Mouse (Mus musculus): ENCODE measurements around the gene Ino80b. TPM values are rescaled to one million over a fixed set of nuclear protein-coding genes. Genes with fewer than 3 reads are reported as not detected.

Ino80b gene
- total and polyA plus RNA-seq, 3 experiments = 14.9 to 30.4 (median 26.1) TPM

- Histone ChIP-seq H3K79me2 (replicated peaks; ENCODE audit: control insufficient read depth, extremely low read depth, insufficient read depth, poor library complexity, severe bottlenecking) (no peaks in the 10 kb centered on the region; the same call in none of the 2 replicates), H3K27ac (ENCODE audit: insufficient read depth, low read depth) (no peak overlapping the region), H3K36me3 (replicated peaks in 1 of 2; ENCODE audit: control insufficient read depth in 1 of 2, insufficient read depth in 1 of 2, low read length in 1 of 2) (peaks cover 0 to 31% of the 10 kb centered on the region in 2 experiments), H3K4me1 (ENCODE audit: control insufficient read depth in 1 of 2, insufficient read depth in 2 of 2) (peaks cover 6 to 16% of the 10 kb centered on the region in 2 experiments; a peak in 3 of 4 replicates), H3K27me3 (replicated peaks) (no peaks in the 10 kb centered on the region), H3K9ac (ENCODE audit: insufficient read depth, low read depth) (no peak overlapping the region), H3K9me3 (replicated peaks; ENCODE audit: low read length) (no peaks in the 10 kb centered on the region), H3K4me2 (ENCODE audit: insufficient read depth, low read depth, poor library complexity, severe bottlenecking) (no peak overlapping the region), H3K4me3 (replicated peaks in 1 of 3; ENCODE audit: low read depth in 2 of 3, low read length in 2 of 3, poor library complexity in 1 of 3) (no peak overlapping the region)
- dilution Hi-C loops (cut with MboI; ENCODE audit: extremely low pct_ligation_motif_present, extremely low pct_unique_long_range_greater_than_20kb, low sequenced_read_pairs) = no loop called here
- in situ Hi-C loops (cut with MboI; ENCODE audit: low pct_ligation_motif_present, low pct_unique_long_range_greater_than_20kb, low sequenced_read_pairs) = no loop called here
- TF ChIP-seq SMC3 (IDR thresholded peaks at IDR 0.05; ENCODE audit: low read depth, low read length) = no peak
- TF ChIP-seq EP300 (IDR thresholded peaks at IDR 0.05; ENCODE audit: low read length) = no peak
- no peak for TF ChIP-seq ZKSCAN1 (IDR thresholded peaks at IDR 0.05; ENCODE audit: borderline replicate concordance, low read depth, low read length)
- no peak for TF ChIP-seq E2F4 (IDR thresholded peaks at IDR 0.05; ENCODE audit: insufficient replicate concordance, low read depth, low read length)
- TF ChIP-seq CHD2 (IDR thresholded peaks at IDR 0.05; ENCODE audit: low read length) = no peak
- no peak for TF ChIP-seq ZC3H11A (IDR thresholded peaks at IDR 0.05; ENCODE audit: low read depth, low read length)
- TF ChIP-seq UBTF (IDR thresholded peaks at IDR 0.05; ENCODE audit: low read depth, low read length) = no peak
- TF ChIP-seq RCOR1 (conservative IDR thresholded peaks at IDR 0.05; ENCODE audit: low read depth, low read length) = no peak
- no peak for DNase-seq (ENCODE audit: extremely low read depth)
Measured at GRCm38 (mm10) chr6:83171063-83171462, 45.8 kb upstream of the Ino80b start.

DNA sequence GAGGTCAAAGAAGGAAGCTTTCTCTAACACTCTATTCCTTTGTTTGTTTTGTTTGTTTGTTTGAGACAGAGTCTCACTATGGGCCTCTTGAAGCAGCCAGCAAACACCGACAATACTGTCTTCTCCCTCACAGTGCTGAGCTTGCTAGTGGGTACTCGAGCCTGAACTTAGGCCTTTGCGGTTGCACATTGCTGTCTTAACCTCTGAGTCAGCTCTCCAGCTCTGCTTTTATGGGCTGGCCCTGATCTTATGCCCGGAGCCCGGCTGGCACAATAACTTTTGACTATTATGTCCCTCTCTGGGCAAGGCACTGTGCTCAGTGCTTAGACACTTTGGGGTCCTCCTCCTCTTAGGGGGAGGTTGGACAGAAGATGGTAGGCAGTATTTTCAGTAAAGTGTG, 44.6 kb upstream of the Ino80b start:
- in situ Hi-C loops (cut with MboI; ENCODE audit: low pct_ligation_motif_present, low pct_unique_long_range_greater_than_20kb, low sequenced_read_pairs) = loop anchor here (5.0 kb wide), 1 partner anchor 37 kb away; no protein-coding TSS in a partner anchor

More for the DNA sequence above, 44.6 kb upstream of the Ino80b start:
- Histone ChIP-seq H3K4me2 (ENCODE audit: insufficient read depth, low read depth, poor library complexity, severe bottlenecking) (no peak overlapping the region), H3K4me3 (replicated peaks in 1 of 3; ENCODE audit: low read depth in 2 of 3, low read length in 2 of 3, poor library complexity in 1 of 3) (no peak overlapping the region), H3K9me3 (replicated peaks; ENCODE audit: low read length) (no peaks in the 10 kb centered on the region), H3K36me3 (replicated peaks in 1 of 2; ENCODE audit: control insufficient read depth in 1 of 2, insufficient read depth in 1 of 2, low read length in 1 of 2) (peaks cover 0 to 27% of the 10 kb centered on the region in 2 experiments), H3K9ac (ENCODE audit: insufficient read depth, low read depth) (no peak overlapping the region), H3K4me1 (ENCODE audit: control insufficient read depth in 1 of 2, insufficient read depth in 2 of 2) (peaks cover 5 to 18% of the 10 kb centered on the region in 2 experiments; a peak in 3 of 4 replicates), H3K27me3 (replicated peaks) (no peaks in the 10 kb centered on the region), H3K79me2 (replicated peaks; ENCODE audit: control insufficient read depth, extremely low read depth, insufficient read depth, poor library complexity, severe bottlenecking) (no peaks in the 10 kb centered on the region; the same call in none of the 2 replicates), H3K27ac (ENCODE audit: insufficient read depth, low read depth) (no peak overlapping the region)
- TF ChIP-seq HCFC1 (IDR thresholded peaks at IDR 0.05; ENCODE audit: low read depth, low read length) (no peak), ZNF384 (IDR thresholded peaks at IDR 0.05; ENCODE audit: low read depth, low read length) (no peak), TBP (conservative IDR thresholded peaks at IDR 0.05; ENCODE audit: low read depth, low read length) (no peak), MYC (IDR thresholded peaks at IDR 0.05; ENCODE audit: low read depth, low read length) (no peak), ZMIZ1 (IDR thresholded peaks at IDR 0.05; ENCODE audit: low read depth, low read length) (no peak), MAZ (IDR thresholded peaks at IDR 0.05; ENCODE audit: low read depth, low read length) (no peak), SMC3 (IDR thresholded peaks at IDR 0.05; ENCODE audit: low read depth, low read length) (no peak), NELFE (IDR thresholded peaks at IDR 0.05; ENCODE audit: low read depth, low read length) (no peak), RAD21 (IDR thresholded peaks at IDR 0.05; ENCODE audit: low read depth, low read length) (no peak), ZC3H11A (IDR thresholded peaks at IDR 0.05; ENCODE audit: low read depth, low read length) (no peak), MAX (IDR thresholded peaks at IDR 0.05; ENCODE audit: low read length) (no peak), MEF2A (IDR thresholded peaks at IDR 0.05; ENCODE audit: borderline replicate concordance, low read depth, low read length) (no peak), IRF4 (IDR thresholded peaks at IDR 0.05; ENCODE audit: low read depth, low read length) (no peak), ZKSCAN1 (IDR thresholded peaks at IDR 0.05; ENCODE audit: borderline replicate concordance, low read depth, low read length) (no peak), POLR2A (IDR thresholded peaks at IDR 0.05; ENCODE audit: low read depth, low read length) (no peak)
- dilution Hi-C loops (cut with MboI; ENCODE audit: extremely low pct_ligation_motif_present, extremely low pct_unique_long_range_greater_than_20kb, low sequenced_read_pairs) = no loop called here
- DNase-seq (ENCODE audit: extremely low read depth) = no peak

All from CH12.LX (cell line).